Mouse (Mus musculus) thymus, postnatal 25 days (tissue): ENCODE measurements around the gene Dmxl2.

Experiments
- DNase-seq: peaks from one replicate; pipeline ENCODE4 v3.0.0; 2022

Gene Dmxl2

GRCm38 (mm10) chr9:54501453-54502110 is at the start of gene Dmxl2:
TSS of gene Dmxl2 (minus strand) at chr9:54501626.
- DNase-seq, result peak; percentile 23

GRCm38 (mm10) chr9:54549433-54549832 is 48.0 kb upstream of the Dmxl2 start:
- DNase-seq, result no peak

GRCm38 (mm10) chr9:54547536-54547935 is 46.1 kb upstream of the Dmxl2 start:
- DNase-seq, result peak; percentile 30

GRCm38 (mm10) chr9:54544954-54545315 is 43.5 kb upstream of the Dmxl2 start:
- no peak for DNase-seq

GRCm38 (mm10) chr9:54544212-54544953 is 43.0 kb upstream of the Dmxl2 start:
- no peak for DNase-seq

GRCm38 (mm10) chr9:54540801-54541200 is 39.4 kb upstream of the Dmxl2 start:
- no peak for DNase-seq

- DNase-seq, result no peak
Observed at GRCm38 (mm10) chr9:54538684-54539083, 37.3 kb upstream of the Dmxl2 start, which contains the start of gene Sh2d7. TSS of gene Sh2d7 (plus strand) at chr9:54538984.

GRCm38 (mm10) chr9:54538244-54538643 is 36.8 kb upstream of the Dmxl2 start:
- no peak for DNase-seq

- DNase-seq, result no peak
Observed at GRCm38 (mm10) chr9:54537480-54537879, 36.1 kb upstream of the Dmxl2 start.

GRCm38 (mm10) chr9:54537030-54537429 is 35.6 kb upstream of the Dmxl2 start:
- no peak for DNase-seq

- DNase-seq, result no peak
Observed at GRCm38 (mm10) chr9:54536236-54536635, 34.8 kb upstream of the Dmxl2 start.

- no peak for DNase-seq
Observed at GRCm38 (mm10) chr9:54533975-54534374, 32.5 kb upstream of the Dmxl2 start.

- no peak for DNase-seq
Observed at GRCm38 (mm10) chr9:54532926-54533325, 31.5 kb upstream of the Dmxl2 start.

- no peak for DNase-seq
Observed at GRCm38 (mm10) chr9:54531421-54531820, 30.0 kb upstream of the Dmxl2 start.

GRCm38 (mm10) chr9:54530836-54531235 is 29.4 kb upstream of the Dmxl2 start:
- DNase-seq, result no peak

- DNase-seq, result no peak
Observed at GRCm38 (mm10) chr9:54529950-54530349, 28.5 kb upstream of the Dmxl2 start.

- DNase-seq, result no peak
Observed at GRCm38 (mm10) chr9:54527694-54528093, 26.3 kb upstream of the Dmxl2 start.

GRCm38 (mm10) chr9:54520286-54520685 is 18.9 kb upstream of the Dmxl2 start:
- no peak for DNase-seq

- DNase-seq, result no peak
Observed at GRCm38 (mm10) chr9:54518921-54519320, 17.5 kb upstream of the Dmxl2 start.

- no peak for DNase-seq
Observed at GRCm38 (mm10) chr9:54515991-54516390, 14.6 kb upstream of the Dmxl2 start.

GRCm38 (mm10) chr9:54502873-54503272 is 1.4 kb upstream of the Dmxl2 start:
- DNase-seq, result no peak

- no peak for DNase-seq
Observed at GRCm38 (mm10) chr9:54502111-54502495, 677 bp upstream of the Dmxl2 start.

GRCm38 (mm10) chr9:54500832-54501452 is 484 bp downstream of the Dmxl2 start:
- DNase-seq, result peak; percentile 2

GRCm38 (mm10) chr9:54499791-54500190 is 1.6 kb downstream of the Dmxl2 start:
- DNase-seq, result no peak
